Mouse (Mus musculus) left cerebral cortex, postnatal 25 days (tissue): ENCODE measurements around the gene Tmem223. TPM values are rescaled to one million over a fixed set of nuclear protein-coding genes. Genes with fewer than 3 reads are reported as not detected.

ENCODE experiments used
- microRNA-seq, 2 experiments: library from miRNA; unstranded; fragments of <30 nt; microRNA quantifications; one replicate each; pipeline ENCODE4 v1.2.0; 2022
- total RNA-seq, 2 experiments: library from RNA; stranded (reverse); gene quantifications; 2 replicates each; pipeline ENCODE4 v1.2.3; 2021

Tmem223 gene
- total RNA-seq, 2 experiments from 2014 or later: 73.0 to 75.0 TPM

Small RNAs within 50 kb of the gene (microRNA-seq; reads per million reads assigned to microRNA genes)
- 0 to 0.25 reads per million in 2 experiments for gene Mir6992

Other genes starting within 250 kb of the Tmem223 start
- 10 to 100 TPM; 11.7 to 15.1 TPM for gene Slc22a8, start 179.7 kb upstream of the Tmem223 start, total RNA-seq
- gene Slc22a6, start 153.0 kb upstream of the Tmem223 start, total RNA-seq: 1 to 10 TPM; 5.5 to 5.8 TPM
- 100 to 1,000 TPM; 160 to 162 TPM for gene Chrm1, start 107.2 kb upstream of the Tmem223 start, total RNA-seq
- gene Slc3a2, start 47.6 kb upstream of the Tmem223 start, total RNA-seq: 100 to 1,000 TPM; 148 to 161 TPM
- 10 to 100 TPM; 46.0 to 58.5 TPM for gene Wdr74, start 35.2 kb upstream of the Tmem223 start, total RNA-seq
- gene 1700092M07Rik, start 30.3 kb upstream of the Tmem223 start, total RNA-seq: 1 to 10 TPM; 1.1 to 1.5 TPM
- gene Stx5a, start 29.6 kb upstream of the Tmem223 start, total RNA-seq: 10 to 100 TPM; 61.5 to 70.1 TPM
- 10 to 100 TPM; 87.4 to 92.0 TPM for gene Nxf1, start 13.9 kb upstream of the Tmem223 start, total RNA-seq
- gene Tmem179b, start 3.5 kb downstream of the Tmem223 start, total RNA-seq: 10 to 100 TPM; 10.6 to 10.9 TPM
- gene Taf6l, start 15.4 kb downstream of the Tmem223 start, total RNA-seq: 10 to 100 TPM; 12.0 to 12.4 TPM
- gene Polr2g, start 27.6 kb downstream of the Tmem223 start, total RNA-seq: 100 to 1,000 TPM; 107 to 113 TPM
- gene Zbtb3, start 31.6 kb downstream of the Tmem223 start, total RNA-seq: 1 to 10 TPM; 5.9 to 7.1 TPM
- 10 to 100 TPM; 35.1 to 35.5 TPM for gene Ttc9c, start 48.3 kb downstream of the Tmem223 start, total RNA-seq
- gene Hnrnpul2, start 49.0 kb downstream of the Tmem223 start, total RNA-seq: 100 to 1,000 TPM; 110 to 112 TPM
- not detected for gene AC129217.1, start 58.8 kb downstream of the Tmem223 start, total RNA-seq
- gene Bscl2, start 66.5 kb downstream of the Tmem223 start, total RNA-seq: 100 to 1,000 TPM; 111 to 112 TPM
- 100 to 1,000 TPM; 201 to 223 TPM for gene Gng3, start 68.2 kb downstream of the Tmem223 start, total RNA-seq
- gene Lrrn4cl, start 79.8 kb downstream of the Tmem223 start, total RNA-seq: under 1 TPM; 0.92 to 0.96 TPM
- 10 to 100 TPM; 91.0 to 94.1 TPM for gene Ubxn1, start 100.5 kb downstream of the Tmem223 start, total RNA-seq
- 10 to 100 TPM; 32.3 to 35.6 TPM for gene Uqcc3, start 109.9 kb downstream of the Tmem223 start, total RNA-seq
- 1 to 10 TPM; 5.4 to 7.2 TPM for gene Lbhd1, start 112.7 kb downstream of the Tmem223 start, total RNA-seq
- gene Gm49403, start 112.9 kb downstream of the Tmem223 start, total RNA-seq: not detected
- gene 1810009A15Rik, start 117.9 kb downstream of the Tmem223 start, total RNA-seq: 10 to 100 TPM; 21.4 to 23.9 TPM
- 1 to 10 TPM; 2.4 to 3.3 TPM for gene Gm49416, start 117.9 kb downstream of the Tmem223 start, total RNA-seq
- gene Ints5, start 122.0 kb downstream of the Tmem223 start, total RNA-seq: 10 to 100 TPM; 22.6 to 24.3 TPM
- 100 to 1,000 TPM in 1 of 2 experiments, 10 to 100 TPM in 1; 98.5 to 102 TPM for gene Ganab, start 127.1 kb downstream of the Tmem223 start, total RNA-seq
- gene B3gat3, start 149.4 kb downstream of the Tmem223 start, total RNA-seq: 100 to 1,000 TPM; 151 to 163 TPM
- 1 to 10 TPM; 5.7 TPM for gene Rom1, start 158.4 kb downstream of the Tmem223 start, total RNA-seq
- gene Eml3, start 158.6 kb downstream of the Tmem223 start, total RNA-seq: 1 to 10 TPM; 8.2 to 8.4 TPM
- 10 to 100 TPM; 46.0 to 46.9 TPM for gene Mta2, start 170.9 kb downstream of the Tmem223 start, total RNA-seq
- 10 to 100 TPM; 18.7 to 20.1 TPM for gene Tut1, start 182.9 kb downstream of the Tmem223 start, total RNA-seq
- gene Eef1g, start 196.0 kb downstream of the Tmem223 start, total RNA-seq: 100 to 1,000 TPM; 203 to 212 TPM
- 10 to 100 TPM; 20.2 to 21.0 TPM for gene Ahnak, start 218.3 kb downstream of the Tmem223 start, total RNA-seq